Mouse (Mus musculus) thymus, adult 2 months (tissue): ENCODE results near the gene Krtap5-1. TPM values are rescaled to one million over a fixed set of nuclear protein-coding genes. Genes with fewer than 3 reads are reported as not detected.
"Not testable (repeated sequence)": the region's sequence is repeated elsewhere in the genome, so short reads cannot be mapped to it uniquely, and the experiment has no call there.

ENCODE experiments used
- DNase-seq: peaks from one replicate; pipeline ENCODE4 v3.0.0; 2021
- H3K27ac ChIP-seq: fragments of 200-500 bp; 2 replicates; pipeline ENCODE4 v1.5.1; 2012; ENCODE audit warnings: low read length, control low read depth; ENCODE audit not compliant: control insufficient read depth, insufficient read depth
- H3K27me3 ChIP-seq: fragments of 200-500 bp; 2 replicates; pipeline ENCODE4 v1.6.1; 2012; ENCODE audit warnings: mild to moderate bottlenecking, low read length, moderate library complexity, mixed read lengths; ENCODE audit not compliant: control insufficient read depth, insufficient read depth
- H3K36me3 ChIP-seq: fragments of 200-500 bp; 2 replicates; pipeline ENCODE4 v1.6.1; 2012; ENCODE audit warnings: mild to moderate bottlenecking, low read length, moderate library complexity; ENCODE audit not compliant: control insufficient read depth, insufficient read depth
- H3K4me1 ChIP-seq: fragments of 200-500 bp; replicated peaks from 2 replicates; pipeline ENCODE4 v1.6.1; 2012; ENCODE audit warnings: low read length; ENCODE audit not compliant: control insufficient read depth, insufficient read depth
- H3K4me3 ChIP-seq: fragments of 200-500 bp; 2 replicates; pipeline ENCODE4 v1.5.1; 2012; ENCODE audit warnings: mild to moderate bottlenecking, low read length, control low read depth, moderate library complexity; ENCODE audit not compliant: control insufficient read depth, insufficient read depth
- CTCF ChIP-seq: fragments of 200-500 bp; IDR thresholded peaks from 2 replicates; pipeline ENCODE4 v1.5.1; 2012; ENCODE audit warnings: mild to moderate bottlenecking, control low read depth, low read length, moderate library complexity, borderline replicate concordance; ENCODE audit not compliant: control insufficient read depth, poor library complexity, insufficient read depth; ENCODE audit errors: extremely low read depth
- POLR2A ChIP-seq: fragments of 200-500 bp; IDR thresholded peaks from 2 replicates; pipeline ENCODE4 v1.6.1; 2012; ENCODE audit warnings: mild to moderate bottlenecking, low read length, control low read depth, moderate library complexity; ENCODE audit not compliant: control insufficient read depth, poor library complexity, insufficient read depth; ENCODE audit errors: extremely low read depth
- WGBS: fragments of 180-500 bp; shearing (Covaris S2); methylation state at CpG from one replicate; pipeline ENCODE4 v1.1.7; 2018; 5-methylcytosine and 5-hydroxymethylcytosine counted together
- polyA plus RNA-seq: library from polyadenylated mRNA; depleted of rRNA; stranded (reverse); fragments of >200 nt; gene quantifications from 2 replicates; pipeline ENCODE4 v1.2.3, GENCODE M21; 2012

Krtap5-1 gene
- polyA plus RNA-seq, 1 experiment = not detected

DNA sequence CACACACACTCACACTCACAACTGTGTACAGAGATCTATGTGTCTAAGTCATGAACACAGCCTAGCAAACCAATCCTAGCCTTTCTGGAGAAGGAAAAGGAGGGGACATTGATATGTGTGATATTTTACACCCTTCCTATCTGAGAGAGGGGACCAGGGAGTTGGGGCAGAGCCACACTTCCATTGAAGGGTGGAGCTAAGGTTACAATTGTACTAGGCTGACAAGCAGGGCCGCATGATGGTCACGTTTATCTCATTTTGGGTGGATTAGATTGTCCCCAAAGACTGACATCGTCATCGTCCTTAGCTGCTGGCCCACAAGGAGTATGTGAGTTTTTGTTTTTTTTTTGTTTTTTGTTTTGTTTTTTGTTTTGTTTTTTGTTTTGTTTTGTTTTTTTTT, 34.4 kb upstream of the Krtap5-1 start:
- H3K4me3 ChIP-seq = no peak overlapping the region
- no peak overlapping the region for H3K27ac ChIP-seq
- peaks cover 33% of the 10 kb centered on the region for H3K4me1 ChIP-seq
- TF ChIP-seq POLR2A (no peak), CTCF (no peak)
- 96% methylated on average over 4 of the region's 4 CpGs for WGBS
- H3K27me3 ChIP-seq = no peaks in the 10 kb centered on the region
- H3K36me3 ChIP-seq = no peaks in the 10 kb centered on the region
- DNase-seq = no peak

DNA sequence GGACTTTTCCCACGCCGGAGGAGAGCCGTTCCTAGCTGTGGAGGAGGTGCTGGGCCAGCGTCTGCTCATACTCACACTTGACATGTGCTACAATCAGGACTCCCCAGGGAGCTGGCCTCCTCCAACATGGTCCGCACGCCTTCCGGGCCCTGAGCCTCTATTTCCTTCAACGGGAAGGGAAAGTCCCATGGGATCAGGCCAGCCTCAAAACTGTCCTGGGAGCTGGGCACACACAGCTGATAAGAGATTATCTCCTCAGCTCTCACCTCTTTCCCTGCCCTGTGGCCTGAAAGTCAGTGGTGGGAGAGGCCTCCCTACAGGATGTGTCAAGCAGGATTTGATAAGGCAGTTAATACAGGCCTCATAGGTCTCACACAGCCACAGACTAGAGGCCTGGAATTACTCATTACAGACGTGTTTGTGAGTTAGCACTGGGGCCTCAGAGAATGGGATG, 33.4 kb upstream of the Krtap5-1 start:
- TF ChIP-seq POLR2A = no peak
- TF ChIP-seq CTCF = no peak
- Histone ChIP-seq H3K27me3 (no peaks in the 10 kb centered on the region), H3K4me1 (peaks cover 39% of the 10 kb centered on the region), H3K36me3 (no peaks in the 10 kb centered on the region), H3K27ac (no peak overlapping the region), H3K4me3 (no peak overlapping the region)
- DNase-seq = no peak
- 90% methylated on average over 9 of the region's 9 CpGs for WGBS

GRCm38 (mm10) chr7:142328507-142328906, 31.6 kb upstream of the Krtap5-1 start:
- 90% methylated on average over 3 of the region's 3 CpGs for WGBS
- DNase-seq = no peak
- Histone ChIP-seq H3K27me3 (no peaks in the 10 kb centered on the region), H3K27ac (no peak overlapping the region; the same call in 1 of the 2 replicates), H3K4me1 (peaks cover 37% of the 10 kb centered on the region), H3K36me3 (no peaks in the 10 kb centered on the region), H3K4me3 (no peak overlapping the region)
- TF ChIP-seq CTCF (no peak), POLR2A (no peak)

- peak overlapping the region; percentile 40; the same call in 1 of the 2 replicates for H3K27ac ChIP-seq
- H3K36me3 ChIP-seq = no peaks in the 10 kb centered on the region
- no peak for DNase-seq
- H3K4me3 ChIP-seq = no peak overlapping the region
- no peaks in the 10 kb centered on the region for H3K27me3 ChIP-seq
- H3K4me1 ChIP-seq = peaks cover 47% of the 10 kb centered on the region
- 66% methylated on average over 9 of the region's 9 CpGs for WGBS
- TF ChIP-seq POLR2A (no peak), CTCF (no peak)
Observed at GRCm38 (mm10) chr7:142326714-142327445, 30.0 kb upstream of the Krtap5-1 start.

- Histone ChIP-seq H3K27ac (peak overlapping the region; percentile 100), H3K27me3 (no peaks in the 10 kb centered on the region), H3K36me3 (no peaks in the 10 kb centered on the region), H3K4me3 (no peak overlapping the region), H3K4me1 (peaks cover 71% of the 10 kb centered on the region)
- TF ChIP-seq CTCF (no peak), POLR2A (no peak)
- 31% methylated on average over 12 of the region's 12 CpGs for WGBS
- DNase-seq = peak; percentile 59
Observed at GRCm38 (mm10) chr7:142323396-142324117, 26.6 kb upstream of the Krtap5-1 start.

- peak; percentile 68 for DNase-seq
- Histone ChIP-seq H3K4me3 (no peak overlapping the region), H3K36me3 (no peaks in the 10 kb centered on the region), H3K4me1 (peaks cover 73% of the 10 kb centered on the region), H3K27ac (peak overlapping the region; percentile 100), H3K27me3 (no peaks in the 10 kb centered on the region)
- WGBS = 14% methylated on average over 6 of the region's 6 CpGs
- TF ChIP-seq CTCF (no peak), POLR2A (no peak)
Observed at GRCm38 (mm10) chr7:142322641-142323040, 25.7 kb upstream of the Krtap5-1 start.

DNA sequence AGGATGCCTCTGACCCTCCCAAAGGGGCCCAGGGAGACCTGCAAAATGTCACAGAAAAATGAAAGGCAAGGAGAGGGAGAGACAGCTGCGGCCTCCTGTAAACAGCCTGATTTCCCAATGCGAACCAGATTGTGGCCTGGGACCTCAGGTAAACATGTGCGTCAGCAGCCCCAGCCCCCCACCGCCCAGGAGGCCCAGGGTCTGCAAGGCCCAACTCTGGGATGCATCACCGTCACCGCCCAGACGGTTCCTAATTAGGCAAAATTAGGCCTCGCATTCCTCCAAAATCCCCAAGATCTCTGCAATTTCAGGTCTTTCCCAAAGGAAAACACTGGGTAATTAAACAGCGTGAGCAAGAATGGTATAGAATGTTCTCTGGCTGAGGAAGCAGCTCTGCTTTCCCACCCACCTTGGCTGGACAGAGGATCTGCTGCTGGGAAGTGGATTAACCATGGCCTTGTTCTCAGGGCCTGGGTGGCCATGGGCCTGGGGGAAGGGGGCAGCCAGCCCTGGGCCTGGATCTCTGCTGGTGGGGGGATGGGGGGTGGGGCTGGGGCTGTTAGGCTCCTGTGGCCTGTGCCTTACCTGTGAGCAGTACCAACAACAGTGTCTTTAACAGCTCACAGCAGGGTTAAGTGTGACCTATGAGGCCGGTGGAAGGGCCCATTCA, 24.9 kb upstream of the Krtap5-1 start:
- not testable (repeated sequence) for H3K4me3 ChIP-seq, H3K36me3 ChIP-seq, DNase-seq, H3K27me3 ChIP-seq
- WGBS = 91% methylated on average over 7 of the region's 10 CpGs
- H3K4me1 ChIP-seq = peaks cover 76% of the 10 kb centered on the region
- peak overlapping the region; percentile 100 for H3K27ac ChIP-seq
